Mouse (Mus musculus) heart, adult 2 months (tissue): ENCODE measurements around the gene Ndc80.

Source experiments
- CTCF ChIP-seq: fragments of 200-600 bp; IDR thresholded peaks from 2 replicates; pipeline ENCODE4 v1.8.1; 2022; ENCODE audit warnings: antibody characterized with exemption, mild to moderate bottlenecking, moderate library complexity
- EP300 ChIP-seq: fragments of 200-500 bp; IDR thresholded peaks from 2 replicates; pipeline ENCODE4 v1.6.1; 2011; ENCODE audit warnings: low read depth, low read length, control low read depth; ENCODE audit not compliant: insufficient read depth

DNA sequence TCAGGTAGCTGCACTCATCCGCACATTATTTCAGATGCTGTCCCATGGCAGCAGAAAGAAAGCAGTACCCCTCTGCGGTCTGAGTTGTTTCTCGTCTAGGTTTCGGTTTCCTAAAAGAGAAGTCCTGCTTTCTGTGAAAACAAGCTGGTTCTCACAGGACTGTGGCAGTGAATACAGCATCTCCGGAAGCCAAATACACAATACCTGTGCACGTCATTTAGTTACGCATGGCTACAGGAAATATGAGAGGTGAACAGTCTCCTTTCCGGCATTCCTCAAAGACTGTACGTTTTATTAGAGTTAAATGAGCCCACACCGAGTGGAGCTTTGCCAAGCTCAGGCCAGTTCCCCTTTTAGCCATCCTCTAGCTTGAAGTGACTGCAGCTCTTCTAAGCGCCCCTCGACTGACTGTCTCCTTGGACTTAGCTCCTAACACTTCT is 40.8 kb downstream of the Ndc80 start:
- TF ChIP-seq CTCF (no peak), EP300 (no peak)
